Mouse (Mus musculus) liver, embryonic 16.5 days (tissue): ENCODE measurements around the gene Cxcr4. TPM values are rescaled to one million over a fixed set of nuclear protein-coding genes. Genes with fewer than 3 reads are reported as not detected.

Source experiments
- ATAC-seq: fragments of 200-750 bp; cut with Nextera tagmentation; 2 replicates; pipeline ENCODE4 v1.8.0; 2017; ENCODE audit warnings: low read depth, mild to moderate bottlenecking, moderate number of reproducible peaks, moderate library complexity
- H3K27ac ChIP-seq: fragments of 300-500 bp; sonication (generic); 2 replicates; pipeline ENCODE4 v1.5.1; 2014; ENCODE audit warnings: mild to moderate bottlenecking, low read length
- H3K27me3 ChIP-seq: fragments of 300-500 bp; sonication (generic); 2 replicates; pipeline ENCODE4 v1.6.1; 2014; ENCODE audit warnings: low read depth, low read length, mixed read lengths; ENCODE audit not compliant: control insufficient read depth, insufficient read depth
- H3K36me3 ChIP-seq: fragments of 300-500 bp; sonication (generic); 2 replicates; pipeline ENCODE4 v1.6.1; 2014; ENCODE audit warnings: mild to moderate bottlenecking; ENCODE audit not compliant: control insufficient read depth, insufficient read depth
- H3K4me1 ChIP-seq: fragments of 300-500 bp; sonication (generic); 2 replicates; pipeline ENCODE4 v1.6.1; 2014; ENCODE audit warnings: low read depth, low read length, mixed read lengths; ENCODE audit not compliant: control insufficient read depth
- H3K4me2 ChIP-seq: fragments of 300-500 bp; sonication (generic); 2 replicates; pipeline ENCODE4 v1.6.1; 2014; ENCODE audit warnings: low read depth, low read length, mixed read lengths
- H3K4me3 ChIP-seq: fragments of 300-500 bp; sonication (generic); 2 replicates; pipeline ENCODE4 v1.5.1; 2014; ENCODE audit warnings: low read depth, mild to moderate bottlenecking, low read length
- H3K9ac ChIP-seq: fragments of 300-500 bp; sonication (generic); 2 replicates; pipeline ENCODE4 v1.6.1; 2014; ENCODE audit warnings: low read depth, low read length
- H3K9me3 ChIP-seq: fragments of 300-500 bp; sonication (generic); replicated peaks from 2 replicates; pipeline ENCODE4 v1.6.1; 2016; ENCODE audit warnings: low read length; ENCODE audit not compliant: control insufficient read depth
- WGBS: fragments of 180-500 bp; shearing (Covaris S2); extraction: QIAGEN DNeasy Blood & Tissue Kit; methylation state at CpG from one replicate; pipeline ENCODE4 v1.1.7; 2014; ENCODE audit not compliant: insufficient replicate concordance; 5-methylcytosine and 5-hydroxymethylcytosine counted together
- polyA plus RNA-seq: library from polyadenylated mRNA; unstranded; fragments of >200 nt; fragmentation: Nextera tagmentation; extraction: Ambion mirVana; gene quantifications from 2 replicates; pipeline ENCODE4 v1.2.1, GENCODE M21; 2015

Gene Cxcr4
- polyA plus RNA-seq, 1 experiment from 2014 or later, result 2.5 TPM

- H3K36me3 ChIP-seq, result no peaks in the 10 kb centered on the region
- H3K4me1 ChIP-seq, result peaks cover 3% of the 10 kb centered on the region
- WGBS, result under 1% methylated on average over 24 of the region's 24 CpGs
- peak overlapping the region; percentile 75 for H3K4me2 ChIP-seq
- H3K9ac ChIP-seq, result no peak overlapping the region
- peaks cover 63% of the 10 kb centered on the region for H3K27me3 ChIP-seq
- no peaks in the 10 kb centered on the region for H3K9me3 ChIP-seq
- no peak for ATAC-seq
- H3K4me3 ChIP-seq, result peak overlapping the region; percentile 61
- no peak overlapping the region for H3K27ac ChIP-seq
Observed at GRCm38 (mm10) chr1:128592961-128593501, 938 bp upstream of the Cxcr4 start.

GRCm38 (mm10) chr1:128591721-128592210 is 327 bp downstream of the Cxcr4 start:
- no peaks in the 10 kb centered on the region for H3K36me3 ChIP-seq
- peak overlapping the region; percentile 61 for H3K4me3 ChIP-seq
- peak overlapping the region; percentile 75 for H3K4me2 ChIP-seq
- no peaks in the 10 kb centered on the region for H3K9me3 ChIP-seq
- peak overlapping the region; percentile 69 for H3K27ac ChIP-seq
- peaks cover 3% of the 10 kb centered on the region for H3K4me1 ChIP-seq
- no peak for ATAC-seq
- H3K9ac ChIP-seq, result peak overlapping the region; percentile 45
- WGBS, result 0% methylated on average over 20 of the region's 20 CpGs
- peaks cover 63% of the 10 kb centered on the region for H3K27me3 ChIP-seq

- Histone ChIP-seq H3K27me3 (peaks cover 63% of the 10 kb centered on the region), H3K4me3 (peak overlapping the region; percentile 61), H3K4me2 (peak overlapping the region; percentile 75), H3K4me1 (peaks cover 3% of the 10 kb centered on the region), H3K9ac (peak overlapping the region; percentile 45), H3K27ac (peak overlapping the region; percentile 69), H3K9me3 (no peaks in the 10 kb centered on the region), H3K36me3 (no peaks in the 10 kb centered on the region)
- under 1% methylated on average over 63 of the region's 63 CpGs for WGBS
- ATAC-seq, result peak; percentile 14
Observed at GRCm38 (mm10) chr1:128590816-128591720, 1.0 kb downstream of the Cxcr4 start.

- Histone ChIP-seq H3K4me1 (peaks cover 3% of the 10 kb centered on the region), H3K36me3 (no peaks in the 10 kb centered on the region), H3K4me2 (no peak overlapping the region), H3K9ac (no peak overlapping the region), H3K9me3 (no peaks in the 10 kb centered on the region), H3K27me3 (peaks cover 57% of the 10 kb centered on the region), H3K4me3 (peak overlapping the region; percentile 30), H3K27ac (no peak overlapping the region)
- 11% methylated on average over 6 of the region's 6 CpGs for WGBS
- no peak for ATAC-seq
Observed at GRCm38 (mm10) chr1:128590011-128590410, 2.1 kb downstream of the Cxcr4 start.

- Histone ChIP-seq H3K9me3 (no peaks in the 10 kb centered on the region), H3K4me1 (peaks cover 3% of the 10 kb centered on the region), H3K27me3 (peaks cover 52% of the 10 kb centered on the region), H3K27ac (no peak overlapping the region), H3K4me3 (no peak overlapping the region; the same call in 1 of the 2 replicates), H3K4me2 (peak overlapping the region; percentile 3; the same call in 1 of the 2 replicates), H3K9ac (no peak overlapping the region), H3K36me3 (no peaks in the 10 kb centered on the region)
- WGBS, result 75% methylated on average over 9 of the region's 9 CpGs
- ATAC-seq, result no peak
Observed at GRCm38 (mm10) chr1:128589488-128589887, 2.6 kb downstream of the Cxcr4 start.

- Histone ChIP-seq H3K27ac (no peak overlapping the region), H3K4me2 (no peak overlapping the region), H3K4me1 (peaks cover 3% of the 10 kb centered on the region), H3K9me3 (no peaks in the 10 kb centered on the region), H3K4me3 (no peak overlapping the region), H3K27me3 (peaks cover 44% of the 10 kb centered on the region), H3K9ac (no peak overlapping the region), H3K36me3 (no peaks in the 10 kb centered on the region)
- ATAC-seq, result no peak
- 64% methylated on average over 2 of the region's 2 CpGs for WGBS
Observed at GRCm38 (mm10) chr1:128588337-128588736, 3.8 kb downstream of the Cxcr4 start.

GRCm38 (mm10) chr1:128586928-128587780 is 4.9 kb downstream of the Cxcr4 start:
- Histone ChIP-seq H3K36me3 (no peaks in the 10 kb centered on the region), H3K4me3 (no peak overlapping the region), H3K4me2 (no peak overlapping the region), H3K9me3 (no peaks in the 10 kb centered on the region), H3K27me3 (peaks cover 33% of the 10 kb centered on the region), H3K4me1 (no peaks in the 10 kb centered on the region; the same call in none of the 2 replicates), H3K9ac (no peak overlapping the region), H3K27ac (no peak overlapping the region)
- 60% methylated on average over 8 of the region's 8 CpGs for WGBS
- no peak for ATAC-seq

- no peak for ATAC-seq
- Histone ChIP-seq H3K27ac (no peak overlapping the region), H3K27me3 (peaks cover 24% of the 10 kb centered on the region), H3K4me1 (no peaks in the 10 kb centered on the region; the same call in 1 of the 2 replicates), H3K9me3 (no peaks in the 10 kb centered on the region), H3K4me2 (no peak overlapping the region), H3K9ac (no peak overlapping the region), H3K4me3 (no peak overlapping the region), H3K36me3 (no peaks in the 10 kb centered on the region)
- 52% methylated on average over 8 of the region's 8 CpGs for WGBS
Observed at GRCm38 (mm10) chr1:128586162-128586927, 5.7 kb downstream of the Cxcr4 start.
